8 mouse cellular contexts compared by ENCODE assay signal in the genomic region with DNA sequence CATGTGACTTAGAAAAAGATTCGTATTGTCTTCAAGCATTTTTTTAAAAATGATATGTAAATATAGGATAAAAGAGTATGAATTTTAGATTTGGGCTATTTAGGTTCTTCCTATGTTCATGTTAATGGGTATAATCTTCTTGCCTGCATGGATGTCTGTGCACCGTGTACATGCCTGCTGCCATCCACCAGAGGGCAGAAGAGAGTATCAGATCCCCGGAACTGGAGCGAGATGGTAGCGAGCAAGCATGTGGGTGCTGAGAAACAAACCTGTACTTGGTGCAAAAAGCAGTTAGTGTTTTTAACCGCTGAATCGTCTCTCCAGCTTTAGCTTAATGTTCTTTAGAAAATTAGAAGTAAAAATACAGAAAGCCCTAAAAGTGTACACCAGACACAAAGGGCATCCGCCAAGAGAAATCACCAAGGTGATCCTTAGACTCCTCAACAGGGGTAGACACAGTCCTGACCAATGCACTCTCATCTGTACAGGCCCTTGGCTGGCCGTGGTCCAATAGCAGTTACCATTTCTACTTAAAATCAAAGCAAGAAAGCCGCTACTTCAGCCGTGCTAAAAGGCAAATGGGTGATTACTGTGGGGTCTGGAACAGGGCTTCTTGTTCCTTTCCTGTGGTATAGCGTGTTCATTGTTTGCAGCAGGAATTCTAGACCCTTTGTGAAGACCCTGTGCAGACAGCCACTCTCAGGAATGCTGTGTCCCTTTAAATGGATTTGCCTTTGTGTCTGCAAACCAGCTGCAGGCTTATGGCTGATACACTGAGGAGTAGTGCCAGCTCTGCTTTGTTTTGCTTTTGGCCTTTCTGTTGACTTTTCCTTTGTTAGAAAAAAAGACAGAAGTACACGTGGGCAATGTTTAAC.
DNase-seq lines count a peak whose midpoint lies in the region; ATAC-seq and TF ChIP-seq lines count a peak whose summit lies in the region.

No protein-coding gene starts in this region.

- DNase-seq in neural tube, embryonic 10.5 days (ENCODE audit: extremely low spot score, low spot score), result peak; percentile 38
- DNase-seq in ZHBTc4 (ENCODE audit: low read depth, low spot score), result peak; percentile 83
- no peak for DNase-seq in ovary, postnatal 14 days (ENCODE audit: low spot score)

- H3K4me3 ChIP-seq in neural tube, embryonic 15.5 days (replicated peaks), result no peak overlapping the region
- H3K4me3 ChIP-seq in cortical plate, adult 2 months (ENCODE audit: insufficient read depth, low read length), result no peak overlapping the region
- H3K4me3 ChIP-seq in limb, embryonic 13.5 days, result no peak overlapping the region
- no peak overlapping the region for H3K4me3 ChIP-seq in neural tube, embryonic 13.5 days

- no peaks in the 10 kb centered on the region for H3K9me3 ChIP-seq in neural tube, embryonic 15.5 days (replicated peaks)
- no peaks in the 10 kb centered on the region for H3K9me3 ChIP-seq in limb, embryonic 13.5 days
- H3K9me3 ChIP-seq in neural tube, embryonic 13.5 days, result no peaks in the 10 kb centered on the region

- H3K36me3 ChIP-seq in neural tube, embryonic 15.5 days, result peaks cover 8% of the 10 kb centered on the region; the same call in 1 of the 2 replicates
- H3K36me3 ChIP-seq in limb, embryonic 13.5 days, result no peaks in the 10 kb centered on the region
- H3K36me3 ChIP-seq in neural tube, embryonic 13.5 days, result peaks cover 24% of the 10 kb centered on the region; the same call in 1 of the 2 replicates

- 49% methylated on average over 13 of the region's 13 CpGs for whole genome bisulfite sequencing in neural tube, embryonic 15.5 days
- 57% methylated on average over 13 of the region's 13 CpGs for WGBS in limb, embryonic 13.5 days
- WGBS in neural tube, embryonic 13.5 days, result 50% methylated on average over 13 of the region's 13 CpGs

- H3K4me1 ChIP-seq in neural tube, embryonic 15.5 days, result peaks cover 7% of the 10 kb centered on the region; the same call in 1 of the 2 replicates
- H3K4me1 ChIP-seq in cortical plate, adult 2 months (ENCODE audit: control insufficient read depth, insufficient read depth, low read length), result peaks cover 2% of the 10 kb centered on the region
- H3K4me1 ChIP-seq in limb, embryonic 13.5 days, result 0 out of 2 replicates have a peak, but pooled peaks cover 3% of the 10 kb centered on the region
- peaks cover 6% of the 10 kb centered on the region; the same call in 1 of the 2 replicates for H3K4me1 ChIP-seq in neural tube, embryonic 13.5 days (replicated peaks)

- H3K27me3 ChIP-seq in neural tube, embryonic 15.5 days (replicated peaks), result no peaks in the 10 kb centered on the region
- no peaks in the 10 kb centered on the region for H3K27me3 ChIP-seq in limb, embryonic 13.5 days
- H3K27me3 ChIP-seq in neural tube, embryonic 13.5 days, result no peaks in the 10 kb centered on the region

- no peak for TF ChIP-seq POLR2A in cortical plate, adult 2 months (IDR thresholded peaks at IDR 0.05; ENCODE audit: extremely low read depth, insufficient read depth, low read length)

- H3K4me2 ChIP-seq in neural tube, embryonic 15.5 days, result no peak overlapping the region
- H3K4me2 ChIP-seq in limb, embryonic 13.5 days (replicated peaks), result no peak overlapping the region
- no peak overlapping the region for H3K4me2 ChIP-seq in neural tube, embryonic 13.5 days

- no peak for ATAC-seq in neural tube, embryonic 15.5 days (ENCODE audit: low FRiP score)
- ATAC-seq in hematopoietic stem cell, adult 5-6 weeks (replicated peaks in 1 of 2; ENCODE audit: insufficient read depth in 1 of 2, low FRiP score in 2 of 2, low TSS enrichment in 1 of 2, low read depth in 1 of 2, poor library complexity in 2 of 2, severe bottlenecking in 2 of 2), result peak; percentile 73 to 78
- peak; percentile 53; the same call in 1 of the 2 replicates for ATAC-seq in limb, embryonic 13.5 days (ENCODE audit: low FRiP score, low read depth)
- peak; percentile 12; the same call in 1 of the 2 replicates for ATAC-seq in neural tube, embryonic 13.5 days (ENCODE audit: low read depth)

- H3K27ac ChIP-seq in neural tube, embryonic 15.5 days (replicated peaks), result no peak overlapping the region
- no peak overlapping the region for H3K27ac ChIP-seq in cortical plate, adult 2 months (ENCODE audit: insufficient read depth, low read length)
- no peak overlapping the region for H3K27ac ChIP-seq in limb, embryonic 13.5 days
- H3K27ac ChIP-seq in neural tube, embryonic 13.5 days (replicated peaks), result no peak overlapping the region

- no peak overlapping the region for H3K9ac ChIP-seq in neural tube, embryonic 15.5 days (replicated peaks)
- no peak overlapping the region for H3K9ac ChIP-seq in limb, embryonic 13.5 days
- H3K9ac ChIP-seq in neural tube, embryonic 13.5 days, result no peak overlapping the region

- TF ChIP-seq CTCF in cortical plate, adult 2 months (IDR thresholded peaks at IDR 0.05; ENCODE audit: extremely low read depth, insufficient read depth, low read length), result peak; percentile 86
